Mouse (Mus musculus) layer of hippocampus, postnatal 36 days (tissue): ENCODE results near the gene Nr2c1. TPM values are rescaled to one million over a fixed set of nuclear protein-coding genes. Genes with fewer than 3 reads are reported as not detected.

ENCODE experiments used
- DNase-seq, 2 experiments: peaks; one replicate each; pipeline ENCODE4 v3.0.0; 2022
- total RNA-seq, 2 experiments: library from RNA; stranded (reverse); gene quantifications; 2 replicates each; pipeline ENCODE4 v1.2.3; 2021

Gene Nr2c1
- total RNA-seq, 2 experiments from 2014 or later = 9.2 to 9.7 TPM

GRCm38 (mm10) chr10:94210718-94211618 lies 63.1 kb downstream of the Nr2c1 start:
- DNase-seq = no peak

GRCm38 (mm10) chr10:94211725-94212124 lies 63.9 kb downstream of the Nr2c1 start:
- DNase-seq = no peak

- DNase-seq = no peak
Observed at GRCm38 (mm10) chr10:94225026-94225750, 77.4 kb downstream of the Nr2c1 start.

GRCm38 (mm10) chr10:94230172-94230981 lies 82.6 kb downstream of the Nr2c1 start:
- peak; percentile 20 to 46 for DNase-seq

- DNase-seq = no peak
Observed at GRCm38 (mm10) chr10:94231025-94231424, 83.2 kb downstream of the Nr2c1 start.

- DNase-seq = no peak
Observed at GRCm38 (mm10) chr10:94235200-94235599, 87.4 kb downstream of the Nr2c1 start.

- DNase-seq = no peak
Observed at GRCm38 (mm10) chr10:94241346-94241745, 93.5 kb downstream of the Nr2c1 start.

Other genes starting within 250 kb of the Nr2c1 start
- 10 to 100 TPM; 61.6 to 72.6 TPM for gene Vezt, start 112.2 kb upstream of the Nr2c1 start, total RNA-seq
- 10 to 100 TPM in 1 of 2 experiments, 1 to 10 TPM in 1; 9.3 to 14.3 TPM for gene Fgd6, start 112.0 kb upstream of the Nr2c1 start, total RNA-seq
- 100 to 1,000 TPM; 282 to 283 TPM for gene Ndufa12, start 50.7 kb downstream of the Nr2c1 start, total RNA-seq
- gene Gm4792, start 150.7 kb downstream of the Nr2c1 start, total RNA-seq = not detected
- 10 to 100 TPM; 45.8 to 46.6 TPM for gene Tmcc3, start 163.9 kb downstream of the Nr2c1 start, total RNA-seq